Mouse (Mus musculus): Measurements from ENCODE around the gene Elk1. TPM values are rescaled to one million over a fixed set of nuclear protein-coding genes. Genes with fewer than 3 reads are reported as not detected.

Gene Elk1
- polyA plus RNA-seq, 1 experiment, result 18.9 TPM

DNA sequence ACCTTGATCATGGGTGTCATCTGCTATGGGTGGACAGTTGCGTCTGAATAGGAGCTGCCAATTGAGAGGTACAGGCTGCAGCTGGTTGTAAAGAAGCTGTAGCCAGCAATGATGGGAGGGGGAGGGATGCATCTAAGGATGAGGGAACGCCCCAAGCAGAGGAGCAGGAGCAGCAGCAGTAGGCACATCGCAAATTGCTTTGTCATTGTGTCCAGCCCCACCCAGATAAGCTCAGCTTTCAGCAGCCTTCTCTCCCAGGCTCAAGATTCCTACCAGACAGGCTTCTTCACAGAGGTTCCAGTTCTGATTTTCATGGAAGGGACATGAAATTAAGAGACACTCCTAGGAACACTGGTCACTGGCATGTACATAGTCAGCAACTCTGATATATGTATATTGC lies 40.3 kb downstream of the Elk1 start:
- Histone ChIP-seq H3K27me3 (ENCODE audit: control insufficient read depth, insufficient read depth, insufficient read length) (no peaks in the 10 kb centered on the region), H3K79me2 (ENCODE audit: control insufficient read depth, insufficient read depth) (no peaks in the 10 kb centered on the region), H3ac (ENCODE audit: control insufficient read depth, insufficient read length) (no peak overlapping the region), H3K4me3 (no peak overlapping the region), H3K4me2 (ENCODE audit: low read depth) (peak overlapping the region; percentile 63), H3K36me3 (ENCODE audit: control insufficient read depth, insufficient read depth) (no peaks in the 10 kb centered on the region)
- TF ChIP-seq TCF12 (IDR thresholded peaks at IDR 0.05; ENCODE audit: insufficient read depth, poor library complexity, severe bottlenecking) (no peak), POLR2A (IDR thresholded peaks at IDR 0.05; ENCODE audit: insufficient read length, low read depth) (no peak), USF1 (IDR thresholded peaks at IDR 0.05; ENCODE audit: low read depth) (no peak), SRF (IDR thresholded peaks at IDR 0.05; ENCODE audit: control insufficient read depth, insufficient read length, low read depth) (no peak), MAX (IDR thresholded peaks at IDR 0.05; ENCODE audit: low read depth) (no peak), REST (IDR thresholded peaks at IDR 0.05; ENCODE audit: insufficient read depth, insufficient read length) (no peak)

Other genes starting within 250 kb of the Elk1 start
- gene Usp11, start 246.7 kb downstream of the Elk1 start, polyA plus RNA-seq (2012; fragmentation: generic; extraction: Trizol), result 24.5 TPM
- gene Araf, start 152.8 kb downstream of the Elk1 start, polyA plus RNA-seq (2012; fragmentation: generic; extraction: Trizol), result 66.5 TPM
- 387 TPM for gene Timp1, start 80.4 kb downstream of the Elk1 start, polyA plus RNA-seq (2012; fragmentation: generic; extraction: Trizol)
- gene Syn1, start 29.6 kb downstream of the Elk1 start, polyA plus RNA-seq (2012; fragmentation: generic; extraction: Trizol), result 8.1 TPM
- 1.7 TPM for gene Cfp, start 19.1 kb downstream of the Elk1 start, polyA plus RNA-seq (2012; fragmentation: generic; extraction: Trizol)
- 57.6 TPM for gene Uxt, start 11.4 kb upstream of the Elk1 start, polyA plus RNA-seq (2012; fragmentation: generic; extraction: Trizol)
- 0.52 TPM for gene Zfp182, start 111.7 kb upstream of the Elk1 start, polyA plus RNA-seq (2012; fragmentation: generic; extraction: Trizol)
- gene Spaca5, start 117.8 kb upstream of the Elk1 start, polyA plus RNA-seq (2012; fragmentation: generic; extraction: Trizol), result not detected
- gene Zfp300, start 138.9 kb upstream of the Elk1 start, polyA plus RNA-seq (2012; fragmentation: generic; extraction: Trizol), result 0.13 TPM
- gene Ssxa1, start 165.2 kb upstream of the Elk1 start, polyA plus RNA-seq (2012; fragmentation: generic; extraction: Trizol), result not detected
- gene Gm21876, start 225.0 kb upstream of the Elk1 start, polyA plus RNA-seq (2012; fragmentation: generic; extraction: Trizol), result not detected

Measured in myocyte (in vitro differentiated cells).